Mouse (Mus musculus) embryonic facial prominence, embryonic 12.5 days (tissue): Measurements from ENCODE around the gene Adgre5. TPM values are rescaled to one million over a fixed set of nuclear protein-coding genes. Genes with fewer than 3 reads are reported as not detected.
A peak's percentile ranks its signal among the peaks of the same experiment; 100 is the strongest.

ENCODE experiments used
- ATAC-seq: fragments of 200-750 bp; cut with Nextera tagmentation; 2 replicates; pipeline ENCODE4 v1.8.0; 2017; ENCODE audit not compliant: insufficient number of reproducible peaks, insufficient read depth, low FRiP score, low TSS enrichment
- H3K27ac ChIP-seq: fragments of 300-500 bp; sonication (generic); 2 replicates; pipeline ENCODE4 v1.5.1; 2016; ENCODE audit warnings: mild to moderate bottlenecking
- H3K27me3 ChIP-seq: fragments of 300-500 bp; sonication (generic); 2 replicates; pipeline ENCODE4 v1.6.1; 2016; ENCODE audit warnings: mild to moderate bottlenecking, moderate library complexity
- H3K36me3 ChIP-seq: fragments of 300-500 bp; sonication (generic); 2 replicates; pipeline ENCODE4 v1.6.1; 2016; ENCODE audit warnings: mild to moderate bottlenecking
- H3K4me1 ChIP-seq: fragments of 300-500 bp; sonication (generic); 2 replicates; pipeline ENCODE4 v1.6.1; 2016
- H3K4me2 ChIP-seq: fragments of 300-500 bp; sonication (generic); replicated peaks from 2 replicates; pipeline ENCODE4 v1.6.1; 2016; ENCODE audit warnings: mild to moderate bottlenecking, moderate library complexity
- H3K4me3 ChIP-seq: fragments of 300-500 bp; sonication (generic); 2 replicates; pipeline ENCODE4 v1.5.1; 2016; ENCODE audit warnings: mild to moderate bottlenecking
- H3K9ac ChIP-seq: fragments of 300-500 bp; sonication (generic); 2 replicates; pipeline ENCODE4 v1.6.1; 2016; ENCODE audit warnings: mild to moderate bottlenecking, moderate library complexity
- H3K9me3 ChIP-seq: fragments of 300-500 bp; sonication (generic); 2 replicates; pipeline ENCODE4 v1.6.1; 2016; ENCODE audit warnings: mild to moderate bottlenecking, moderate library complexity
- WGBS: fragments of 180-500 bp; shearing (Covaris S2); methylation state at CpG from one replicate; pipeline ENCODE4 v1.1.7; 2016; 5-methylcytosine and 5-hydroxymethylcytosine counted together
- polyA plus RNA-seq: library from polyadenylated mRNA; unstranded; fragments of >200 nt; fragmentation: Nextera tagmentation; extraction: Ambion mirVana; gene quantifications from 2 replicates; pipeline ENCODE4 v1.2.1, GENCODE M21; 2016

Gene Adgre5
- polyA plus RNA-seq, 1 experiment from 2014 or later = 26.0 TPM

GRCm38 (mm10) chr8:83697374-83698220 is 43.5 kb downstream of the Adgre5 start:
- Histone ChIP-seq H3K4me3 (peak overlapping the region; percentile 87), H3K27ac (0 out of 2 replicates have a peak overlapping the region, but pooled peaks have one; percentile 50), H3K36me3 (peaks cover under 1% of the 10 kb centered on the region; the same call in 1 of the 2 replicates), H3K27me3 (no peaks in the 10 kb centered on the region), H3K4me1 (peaks cover 30% of the 10 kb centered on the region), H3K4me2 (peak overlapping the region; percentile 95), H3K9ac (peak overlapping the region; percentile 92), H3K9me3 (no peaks in the 10 kb centered on the region)
- ATAC-seq = peak; percentile 10; the same call in 1 of the 2 replicates
- 39% methylated on average over 19 of the region's 19 CpGs for WGBS

DNA sequence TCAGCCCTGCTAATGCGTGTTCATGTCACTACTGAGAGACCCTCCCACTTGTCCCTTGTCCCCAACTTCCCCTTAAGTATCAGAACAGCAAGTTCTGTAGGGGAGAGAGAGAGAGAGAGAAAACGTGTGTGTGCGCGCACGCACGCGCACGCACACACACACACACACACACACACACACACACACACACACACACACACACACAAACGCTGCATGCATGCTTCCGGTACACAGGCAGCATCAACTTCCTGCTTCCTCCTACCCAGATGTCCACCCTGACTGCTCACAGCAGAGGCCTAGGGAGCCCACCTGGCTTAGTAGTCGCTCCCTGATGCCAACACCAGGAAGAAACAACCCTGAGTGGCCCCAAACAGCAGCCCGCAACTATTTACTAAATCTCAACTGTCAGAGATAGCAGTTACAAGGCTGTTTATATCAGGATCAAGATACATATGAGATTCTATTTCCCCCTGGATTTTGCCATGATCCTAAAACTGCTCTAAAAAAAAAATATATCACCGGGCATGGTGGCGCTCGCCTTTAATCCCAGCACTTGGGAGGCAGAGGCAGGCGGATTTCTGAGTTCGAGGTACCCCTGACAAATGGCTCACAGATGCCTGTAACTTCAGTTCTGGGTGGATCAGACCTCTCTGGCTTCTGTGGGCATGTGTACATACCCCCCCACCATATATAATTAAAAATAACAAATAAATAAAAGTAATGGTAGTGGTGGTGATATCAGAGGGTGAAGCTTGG is 45.6 kb downstream of the Adgre5 start:
- H3K4me2 ChIP-seq = no peak overlapping the region
- no peak overlapping the region for H3K4me3 ChIP-seq
- H3K9me3 ChIP-seq = no peaks in the 10 kb centered on the region
- no peak overlapping the region for H3K27ac ChIP-seq
- H3K27me3 ChIP-seq = no peaks in the 10 kb centered on the region
- no peak overlapping the region for H3K9ac ChIP-seq
- WGBS = 89% methylated on average over 16 of the region's 17 CpGs
- peaks cover 20% of the 10 kb centered on the region for H3K36me3 ChIP-seq
- ATAC-seq = no peak
- peaks cover 27% of the 10 kb centered on the region for H3K4me1 ChIP-seq

DNA sequence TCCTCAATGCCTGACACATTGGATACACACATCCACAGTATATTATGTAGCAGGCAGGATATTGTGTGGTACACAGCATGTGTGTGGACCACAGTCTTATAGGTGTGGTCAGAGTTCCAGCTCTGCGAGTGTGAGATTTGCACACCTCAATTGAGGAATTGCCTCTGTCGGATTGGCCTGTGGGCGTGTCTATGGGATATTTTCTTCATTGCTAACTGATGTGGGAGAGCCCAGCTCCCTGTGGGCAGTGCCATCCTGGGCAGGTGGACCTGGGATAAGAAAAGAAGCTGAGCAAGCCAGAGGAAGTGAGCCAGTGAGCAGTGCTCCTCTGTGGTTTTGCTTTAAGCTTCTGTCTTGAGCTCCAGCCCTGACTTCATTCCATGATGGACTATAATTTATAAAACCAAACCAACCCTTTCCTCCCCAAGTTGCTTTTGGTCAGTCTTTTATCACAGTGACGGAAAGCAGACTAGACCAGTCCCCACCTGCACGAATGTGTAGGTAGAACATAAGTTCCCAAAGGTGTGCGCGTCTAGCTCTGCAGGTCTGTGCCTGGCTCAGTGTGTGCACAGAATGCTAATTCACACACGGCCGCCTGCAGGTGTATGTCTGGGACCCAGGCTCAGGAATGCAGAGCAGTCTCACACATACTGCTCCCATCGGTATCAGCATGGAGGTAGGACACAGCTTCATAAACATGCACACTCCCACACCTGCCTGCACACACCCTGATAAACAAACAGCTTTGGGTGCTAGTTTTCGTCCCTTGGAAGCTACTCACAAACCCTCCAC is 46.6 kb downstream of the Adgre5 start:
- Histone ChIP-seq H3K27me3 (no peaks in the 10 kb centered on the region), H3K4me3 (no peak overlapping the region), H3K9ac (no peak overlapping the region), H3K4me1 (peaks cover 18% of the 10 kb centered on the region), H3K36me3 (peaks cover 27% of the 10 kb centered on the region), H3K9me3 (no peaks in the 10 kb centered on the region), H3K4me2 (no peak overlapping the region), H3K27ac (no peak overlapping the region)
- 81% methylated on average over 11 of the region's 11 CpGs for WGBS
- ATAC-seq = no peak

GRCm38 (mm10) chr8:83693609-83694236 is 47.4 kb downstream of the Adgre5 start:
- Histone ChIP-seq H3K9me3 (no peaks in the 10 kb centered on the region), H3K27ac (no peak overlapping the region), H3K4me3 (no peak overlapping the region), H3K36me3 (peaks cover 29% of the 10 kb centered on the region), H3K27me3 (no peaks in the 10 kb centered on the region), H3K4me2 (no peak overlapping the region), H3K9ac (no peak overlapping the region), H3K4me1 (peaks cover 15% of the 10 kb centered on the region)
- WGBS = 79% methylated on average over 10 of the region's 10 CpGs
- ATAC-seq = no peak

GRCm38 (mm10) chr8:83689264-83689663 is 51.9 kb downstream of the Adgre5 start:
- no peak overlapping the region for H3K4me2 ChIP-seq
- H3K9ac ChIP-seq = no peak overlapping the region
- no peak overlapping the region for H3K27ac ChIP-seq
- ATAC-seq = no peak
- H3K4me3 ChIP-seq = no peak overlapping the region
- no peaks in the 10 kb centered on the region for H3K27me3 ChIP-seq
- no peaks in the 10 kb centered on the region for H3K9me3 ChIP-seq
- 89% methylated on average over 6 of the region's 6 CpGs for WGBS
- H3K36me3 ChIP-seq = peaks cover 53% of the 10 kb centered on the region
- H3K4me1 ChIP-seq = no peaks in the 10 kb centered on the region

DNA sequence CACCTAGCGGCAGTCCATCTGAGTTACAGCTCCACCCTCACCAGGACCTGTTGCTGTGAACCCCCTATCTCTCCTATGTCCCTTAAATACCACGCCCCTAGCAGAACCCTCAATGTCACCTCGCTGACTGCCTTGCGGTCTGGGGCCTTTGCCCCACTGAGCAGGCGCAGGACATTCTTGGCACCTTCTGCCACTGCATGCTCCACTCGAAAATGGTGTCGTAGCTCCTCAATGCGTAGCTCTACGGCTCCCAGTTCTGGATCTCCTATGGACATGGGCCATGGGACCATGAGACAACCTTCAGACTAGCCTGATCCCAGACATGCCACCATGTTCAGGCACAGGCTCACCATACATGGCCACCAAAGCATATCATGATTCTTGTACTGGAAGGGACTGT is 56.6 kb downstream of the Adgre5 start:
- no peak for ATAC-seq
- Histone ChIP-seq H3K9ac (no peak overlapping the region), H3K27me3 (no peaks in the 10 kb centered on the region), H3K27ac (no peak overlapping the region), H3K9me3 (no peaks in the 10 kb centered on the region), H3K4me3 (no peak overlapping the region), H3K36me3 (peaks cover 61% of the 10 kb centered on the region), H3K4me1 (peaks cover 17% of the 10 kb centered on the region), H3K4me2 (no peak overlapping the region)
- 94% methylated on average over 9 of the region's 9 CpGs for WGBS

DNA sequence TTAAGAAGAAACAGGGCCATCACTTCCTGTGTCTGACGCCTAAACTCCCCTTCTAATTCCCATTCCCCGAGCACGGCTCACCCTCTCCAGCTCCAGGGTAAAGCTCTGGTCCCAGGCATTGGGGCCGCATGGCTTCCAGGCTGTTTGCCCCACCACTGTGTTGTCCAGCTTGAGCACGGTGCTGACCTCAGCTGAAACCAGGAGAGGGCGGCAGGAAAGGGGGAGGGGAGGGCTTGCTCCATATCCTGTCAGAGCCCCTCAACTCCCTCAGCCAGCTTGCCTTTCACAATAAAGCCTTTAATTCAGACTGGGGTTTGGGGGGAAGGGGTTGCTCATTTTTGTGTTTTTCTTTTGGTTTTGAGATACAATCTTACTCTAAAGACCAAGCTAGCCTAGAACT is 60.0 kb downstream of the Adgre5 start:
- H3K4me2 ChIP-seq = peak overlapping the region; percentile 19; the same call in 1 of the 2 replicates
- no peaks in the 10 kb centered on the region for H3K27me3 ChIP-seq
- no peak overlapping the region for H3K9ac ChIP-seq
- no peaks in the 10 kb centered on the region for H3K9me3 ChIP-seq
- H3K27ac ChIP-seq = peak overlapping the region; percentile 86
- 0 out of 2 replicates have a peak overlapping the region, but pooled peaks have one; percentile 0 for H3K4me3 ChIP-seq
- WGBS = 10% methylated on average over 6 of the region's 6 CpGs
- ATAC-seq = peak; percentile 58; the same call in 1 of the 2 replicates
- H3K36me3 ChIP-seq = peaks cover 78% of the 10 kb centered on the region
- H3K4me1 ChIP-seq = peaks cover 17% of the 10 kb centered on the region

GRCm38 (mm10) chr8:83680603-83681002 is 60.5 kb downstream of the Adgre5 start:
- ATAC-seq = no peak
- Histone ChIP-seq H3K27me3 (no peaks in the 10 kb centered on the region), H3K9me3 (no peaks in the 10 kb centered on the region), H3K9ac (no peak overlapping the region), H3K4me1 (peaks cover 17% of the 10 kb centered on the region), H3K4me2 (peak overlapping the region; percentile 19; the same call in 1 of the 2 replicates), H3K27ac (peak overlapping the region; percentile 86), H3K4me3 (0 out of 2 replicates have a peak overlapping the region, but pooled peaks have one; percentile 0), H3K36me3 (peaks cover 73% of the 10 kb centered on the region)
- WGBS = 45% methylated on average over 5 of the region's 5 CpGs

DNA sequence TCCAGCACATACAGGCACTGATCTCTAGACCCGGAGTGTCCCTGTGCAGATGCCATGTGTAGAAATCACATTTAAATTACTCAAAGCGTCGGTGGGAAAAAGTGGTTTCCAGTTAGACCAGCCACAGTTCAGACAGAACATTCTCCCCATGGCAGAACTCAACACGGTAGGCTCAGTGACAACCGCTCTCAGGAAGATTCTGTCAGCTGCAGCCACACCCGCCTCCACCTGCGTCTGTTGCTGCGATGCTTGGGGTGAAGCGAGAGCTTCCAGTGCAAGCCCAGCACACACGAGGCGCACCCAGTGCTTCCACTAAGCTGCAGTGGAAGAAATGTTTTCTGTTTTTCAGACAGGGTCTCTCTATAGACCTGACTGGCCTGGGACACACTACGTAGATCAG is 61.3 kb downstream of the Adgre5 start:
- Histone ChIP-seq H3K4me2 (no peak overlapping the region), H3K27ac (peak overlapping the region; percentile 86; the same call in 1 of the 2 replicates), H3K27me3 (no peaks in the 10 kb centered on the region), H3K36me3 (peaks cover 67% of the 10 kb centered on the region), H3K9me3 (no peaks in the 10 kb centered on the region), H3K4me1 (peaks cover 17% of the 10 kb centered on the region), H3K4me3 (no peak overlapping the region), H3K9ac (no peak overlapping the region)
- WGBS = 92% methylated on average over 12 of the region's 12 CpGs
- ATAC-seq = no peak

DNA sequence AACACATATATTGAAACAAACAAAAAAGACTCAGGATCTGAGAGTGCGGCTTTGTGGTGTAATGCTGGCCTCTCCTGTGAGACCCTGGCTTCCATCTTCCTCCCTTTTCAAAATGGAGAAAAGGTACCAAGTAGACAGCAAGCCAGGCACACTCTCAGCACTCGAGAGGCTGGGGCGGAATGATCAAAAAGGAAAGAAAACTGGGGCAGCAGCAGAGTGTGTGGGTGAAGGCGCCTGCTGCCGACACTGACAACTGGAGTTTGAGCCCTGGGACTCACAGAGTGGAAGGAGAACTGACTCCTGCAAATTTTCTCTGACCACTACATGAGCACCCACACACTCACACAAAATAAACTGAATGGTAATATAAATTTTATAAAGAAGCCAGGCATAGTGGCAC is 66.6 kb downstream of the Adgre5 start:
- no peak overlapping the region for H3K27ac ChIP-seq
- H3K9ac ChIP-seq = no peak overlapping the region
- H3K27me3 ChIP-seq = no peaks in the 10 kb centered on the region
- no peak overlapping the region for H3K4me2 ChIP-seq
- H3K36me3 ChIP-seq = peaks cover 72% of the 10 kb centered on the region
- ATAC-seq = no peak
- H3K4me3 ChIP-seq = no peak overlapping the region
- no peaks in the 10 kb centered on the region for H3K9me3 ChIP-seq
- 90% methylated on average over 5 of the region's 5 CpGs for WGBS
- no peaks in the 10 kb centered on the region; the same call in 1 of the 2 replicates for H3K4me1 ChIP-seq
